Mouse (Mus musculus) cortical plate, adult 2 months (tissue): ENCODE measurements around the gene Sox2. TPM values are rescaled to one million over a fixed set of nuclear protein-coding genes. Genes with fewer than 3 reads are reported as not detected.
A peak's percentile ranks its signal among the peaks of the same experiment; 100 is the strongest.

Source experiments
- H3K27ac ChIP-seq: fragments of 200-500 bp; 2 replicates; pipeline ENCODE4 v1.5.1; 2012; ENCODE audit warnings: low read length, control low read depth, inconsistent platforms; ENCODE audit not compliant: insufficient read depth
- H3K4me1 ChIP-seq: fragments of 200-500 bp; 2 replicates; pipeline ENCODE4 v1.6.1; 2011; ENCODE audit warnings: low read length; ENCODE audit not compliant: control insufficient read depth, insufficient read depth
- H3K4me3 ChIP-seq: fragments of 200-500 bp; 2 replicates; pipeline ENCODE4 v1.5.1; 2011; ENCODE audit warnings: mild to moderate bottlenecking, low read length, control low read depth; ENCODE audit not compliant: insufficient read depth
- CTCF ChIP-seq: fragments of 200-500 bp; IDR thresholded peaks from 2 replicates; pipeline ENCODE4 v1.5.1; 2011; ENCODE audit warnings: mild to moderate bottlenecking, control low read depth, low read length; ENCODE audit not compliant: insufficient read depth; ENCODE audit errors: extremely low read depth
- POLR2A ChIP-seq: fragments of 200-500 bp; IDR thresholded peaks from 2 replicates; pipeline ENCODE4 v1.6.1; 2011; ENCODE audit warnings: mild to moderate bottlenecking, low read length, control low read depth; ENCODE audit not compliant: insufficient read depth; ENCODE audit errors: extremely low read depth
- polyA plus RNA-seq: library from polyadenylated mRNA; depleted of rRNA; stranded (reverse); fragments of >200 nt; gene quantifications from 2 replicates; pipeline ENCODE4 v1.2.3, GENCODE M21; 2012

Sox2 gene
- polyA plus RNA-seq, 1 experiment: 30.5 TPM

- Histone ChIP-seq H3K4me1 (peaks cover 2% of the 10 kb centered on the region; the same call in 1 of the 2 replicates), H3K27ac (peak overlapping the region; percentile 83), H3K4me3 (peak overlapping the region; percentile 69)
- TF ChIP-seq CTCF (no peak), POLR2A (no peak)
These were observed 1.4 kb downstream of the Sox2 start for GRCm38 (mm10) chr3:34651486-34652170.

- H3K27ac ChIP-seq: peak overlapping the region; percentile 84; the same call in 1 of the 2 replicates
- H3K4me1 ChIP-seq: peaks cover 2% of the 10 kb centered on the region; the same call in 1 of the 2 replicates
- TF ChIP-seq CTCF: no peak
- no peak for TF ChIP-seq POLR2A
- peak overlapping the region; percentile 38 for H3K4me3 ChIP-seq
These were observed 2.4 kb downstream of the Sox2 start for GRCm38 (mm10) chr3:34652616-34653015.

GRCm38 (mm10) chr3:34653235-34653976, 3.2 kb downstream of the Sox2 start:
- H3K4me3 ChIP-seq: peak overlapping the region; percentile 38
- H3K27ac ChIP-seq: peak overlapping the region; percentile 73
- H3K4me1 ChIP-seq: no peaks in the 10 kb centered on the region
- TF ChIP-seq CTCF (no peak), POLR2A (no peak)

DNA sequence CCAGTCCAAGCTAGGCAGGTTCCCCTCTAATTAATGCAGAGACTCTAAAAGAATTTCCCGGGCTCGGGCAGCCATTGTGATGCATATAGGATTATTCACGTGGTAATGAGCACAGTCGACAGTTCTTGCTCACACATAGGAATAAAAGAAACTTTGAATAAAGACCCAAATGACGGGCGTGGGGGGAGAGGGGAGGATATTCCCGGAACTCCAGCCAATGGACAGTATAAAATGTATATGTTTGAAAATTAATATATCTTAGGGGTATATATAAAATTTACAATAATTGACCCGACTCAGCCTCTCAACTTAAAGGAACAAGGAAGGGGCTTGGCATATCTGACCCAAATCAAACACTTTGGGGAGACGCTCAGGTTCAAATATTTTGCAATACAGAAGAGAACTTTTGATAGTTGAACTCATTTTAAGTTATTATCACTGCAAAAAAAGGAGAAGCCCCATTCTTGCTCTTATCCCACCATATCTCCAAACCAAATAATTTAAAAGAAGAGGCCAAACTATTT, 3.8 kb downstream of the Sox2 start:
- TF ChIP-seq POLR2A (no peak), CTCF (no peak)
- Histone ChIP-seq H3K4me1 (no peaks in the 10 kb centered on the region), H3K27ac (peak overlapping the region; percentile 56; the same call in 1 of the 2 replicates), H3K4me3 (peak overlapping the region; percentile 38; the same call in 1 of the 2 replicates)

DNA sequence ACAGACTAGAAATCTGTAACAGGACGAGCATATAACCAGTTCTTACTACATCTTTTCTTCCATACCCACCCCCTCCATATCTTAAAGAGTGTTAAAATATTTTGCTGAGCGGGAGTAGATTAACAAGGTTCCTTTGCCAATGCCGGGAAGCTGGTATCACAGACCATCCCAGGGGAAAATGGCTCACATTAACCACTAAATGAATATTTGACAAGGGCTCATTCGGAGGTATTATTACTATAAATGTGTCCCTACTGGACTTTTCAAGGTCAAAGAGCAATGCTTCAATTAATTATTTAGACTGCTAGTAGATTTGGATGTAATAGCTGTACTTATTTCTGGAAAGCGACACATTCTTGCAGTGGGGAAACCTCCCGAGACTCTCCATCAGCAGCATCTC, 4.6 kb downstream of the Sox2 start:
- Histone ChIP-seq H3K27ac (peak overlapping the region; percentile 77; the same call in 1 of the 2 replicates), H3K4me3 (peak overlapping the region; percentile 20; the same call in 1 of the 2 replicates), H3K4me1 (no peaks in the 10 kb centered on the region)
- no peak for TF ChIP-seq POLR2A
- TF ChIP-seq CTCF: no peak

GRCm38 (mm10) chr3:34655311-34656075, 5.3 kb downstream of the Sox2 start:
- TF ChIP-seq POLR2A: no peak
- TF ChIP-seq CTCF: no peak
- peak overlapping the region; percentile 20 for H3K4me3 ChIP-seq
- peak overlapping the region; percentile 77 for H3K27ac ChIP-seq
- no peaks in the 10 kb centered on the region for H3K4me1 ChIP-seq

GRCm38 (mm10) chr3:34656153-34656552, 5.9 kb downstream of the Sox2 start:
- Histone ChIP-seq H3K4me3 (no peak overlapping the region; the same call in 1 of the 2 replicates), H3K27ac (peak overlapping the region; percentile 92; the same call in 1 of the 2 replicates), H3K4me1 (no peaks in the 10 kb centered on the region)
- no peak for TF ChIP-seq CTCF
- no peak for TF ChIP-seq POLR2A

DNA sequence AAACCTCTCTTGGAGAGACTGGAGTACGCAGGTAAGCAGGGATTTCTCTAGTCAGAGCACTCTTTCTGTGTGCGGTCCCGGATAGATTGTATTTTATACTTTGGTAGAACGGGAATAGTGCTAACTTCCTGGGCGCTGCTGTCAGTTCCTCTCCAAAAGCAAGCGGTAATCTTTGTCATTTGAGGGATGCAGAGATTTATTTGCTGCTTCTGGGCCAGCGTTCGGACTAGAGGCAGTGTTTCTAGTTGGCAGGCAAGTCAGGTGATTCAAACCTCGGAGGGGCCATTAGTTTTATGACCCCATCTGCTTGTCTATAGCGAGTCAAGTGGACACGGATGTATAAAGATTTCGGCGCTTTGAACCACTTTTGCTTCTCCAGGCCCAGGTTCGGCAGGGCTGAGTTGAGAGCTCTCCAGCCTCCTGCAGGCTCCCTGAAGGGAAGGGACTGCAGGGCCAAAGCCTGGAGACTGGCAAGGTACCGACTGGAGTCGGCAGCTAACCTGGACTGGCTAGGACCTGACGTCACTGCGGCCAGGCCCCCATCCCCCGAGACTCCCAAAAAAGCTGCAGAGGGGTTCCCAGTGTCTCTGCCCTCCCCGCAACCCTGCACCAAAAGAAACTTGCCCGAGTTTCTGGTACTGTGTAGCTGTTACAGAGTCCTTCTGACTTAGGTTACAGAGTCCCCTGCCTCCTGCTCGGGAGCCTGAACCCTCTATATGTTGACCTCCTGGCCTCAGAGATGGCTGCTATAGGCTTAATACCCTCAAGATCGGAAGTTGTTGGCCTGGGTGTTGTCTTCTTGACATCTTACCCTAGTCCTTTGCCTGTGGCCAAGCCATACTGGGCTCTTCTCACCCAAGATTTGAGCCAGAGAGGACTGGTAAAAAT, 6.9 kb downstream of the Sox2 start:
- H3K27ac ChIP-seq: peak overlapping the region; percentile 92
- no peak overlapping the region for H3K4me3 ChIP-seq
- H3K4me1 ChIP-seq: no peaks in the 10 kb centered on the region
- TF ChIP-seq CTCF (no peak), POLR2A (no peak)
